Mouse (Mus musculus) naive thymus-derived CD4-positive, alpha-beta T cell, adult 2 months (primary cell): Measurements from ENCODE around the gene Chp2.

Experiments used
- DNase-seq: peaks from one replicate; pipeline ENCODE4 v3.0.0-alpha.2; 2011; ENCODE audit warnings: low read depth

Chp2 gene

DNA sequence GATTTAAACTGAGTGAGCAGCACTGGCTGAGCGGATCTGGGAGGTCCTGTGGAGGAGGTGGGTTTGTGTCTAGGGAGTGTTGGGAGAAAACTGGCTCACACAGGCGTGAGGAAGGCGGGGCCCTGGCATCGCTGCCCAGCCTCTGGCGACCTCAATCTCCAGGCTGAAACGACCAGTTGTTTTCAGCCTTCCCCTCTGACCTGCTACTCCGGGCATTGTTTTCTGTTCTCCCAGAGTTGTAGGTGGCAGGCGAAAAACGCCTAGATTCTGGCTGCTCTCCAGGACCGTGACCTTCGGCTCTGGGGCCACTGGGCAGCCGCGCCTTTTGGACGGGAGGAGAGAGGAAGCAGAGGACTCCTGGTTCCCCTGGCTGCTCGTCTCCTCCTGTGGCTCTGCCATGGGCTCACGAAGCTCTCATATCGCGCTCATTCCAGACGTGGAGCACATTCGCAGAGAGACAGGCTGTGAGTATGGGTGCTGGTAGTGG is at the start of gene Chp2:
Chp2 (plus strand) TSS at position 182 of the 487 bp plus-strand sequence.
- DNase-seq, result no peak

DNA sequence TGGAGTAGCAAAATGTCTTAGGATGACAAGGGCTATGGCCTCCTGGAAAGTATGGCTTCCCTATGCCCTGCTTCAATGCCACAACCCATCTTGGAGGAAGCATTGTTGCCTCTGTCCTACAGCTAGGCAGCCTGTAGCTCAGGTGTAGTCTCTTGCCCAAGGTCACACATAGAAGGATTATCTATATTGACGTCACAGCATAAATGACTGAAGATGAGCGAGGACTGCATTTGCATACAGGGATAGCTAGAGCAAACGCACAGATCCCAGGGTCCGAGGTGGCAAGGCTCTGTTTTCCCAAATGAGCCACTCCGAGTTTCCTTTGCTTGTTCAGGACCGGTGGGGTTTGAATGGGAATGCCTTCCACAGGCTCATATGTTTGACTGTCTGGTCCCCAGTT is 48.6 kb upstream of the Chp2 start:
- DNase-seq, result no peak

DNA sequence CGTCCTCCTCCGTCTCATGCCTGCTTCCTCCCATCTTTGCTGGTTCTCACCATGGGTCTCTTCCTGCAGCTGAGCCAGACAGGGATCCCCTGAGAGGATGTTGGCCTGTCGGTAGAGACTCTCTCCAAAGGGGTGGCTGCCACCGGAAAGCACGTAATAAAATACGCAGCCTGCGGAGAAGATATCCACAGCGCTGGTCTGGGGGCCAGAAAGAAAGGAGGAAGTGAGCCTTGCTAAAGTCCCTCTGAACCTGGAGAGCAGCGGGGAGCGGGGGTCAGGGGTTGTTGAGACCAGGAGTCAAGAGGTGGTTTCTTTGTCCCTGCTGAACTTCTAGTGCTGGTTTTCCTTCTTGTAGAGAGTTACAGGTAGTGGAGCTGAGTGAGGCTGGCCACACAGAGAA is 47.7 kb upstream of the Chp2 start:
- no peak for DNase-seq

DNA sequence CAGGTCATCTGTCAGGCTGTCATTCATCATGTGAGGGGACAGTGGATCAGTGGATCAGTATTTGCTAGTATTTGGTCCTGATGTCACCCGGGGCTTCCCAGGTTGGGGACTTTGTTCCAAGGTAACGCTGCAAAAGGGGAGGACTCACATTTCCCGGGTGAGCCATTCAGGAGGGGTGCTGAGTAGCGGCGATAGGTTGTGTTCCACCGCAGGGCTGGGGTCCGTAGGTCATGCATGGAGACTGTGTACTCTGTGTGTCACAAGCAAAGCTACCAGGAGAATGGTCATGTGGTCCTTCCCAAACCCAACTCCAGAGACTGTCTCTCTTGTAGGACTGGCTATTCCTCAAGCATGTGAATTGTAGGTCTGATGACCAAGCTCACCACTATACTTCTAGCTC is 38.6 kb upstream of the Chp2 start:
- DNase-seq, result no peak

DNA sequence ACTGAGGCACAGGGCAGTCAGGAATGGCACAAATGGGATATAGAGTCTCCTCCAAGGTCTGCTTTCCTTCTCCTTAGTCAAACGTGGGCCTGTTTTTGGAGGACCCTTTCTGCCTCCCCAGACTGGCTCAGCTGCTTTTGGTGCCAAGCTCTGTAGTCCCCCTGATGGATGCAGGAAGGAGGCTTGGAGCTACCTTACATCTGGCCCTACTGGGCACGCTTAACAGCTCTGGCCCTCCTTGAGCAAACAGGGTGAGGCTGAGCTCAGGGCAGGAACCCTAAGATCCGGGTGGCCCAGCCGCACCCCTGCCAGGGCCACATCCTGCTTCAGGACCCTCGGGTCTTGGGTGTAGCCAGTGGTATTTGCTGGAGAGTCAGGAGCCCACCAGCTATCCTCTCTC is 34.7 kb upstream of the Chp2 start:
- DNase-seq, result no peak

DNA sequence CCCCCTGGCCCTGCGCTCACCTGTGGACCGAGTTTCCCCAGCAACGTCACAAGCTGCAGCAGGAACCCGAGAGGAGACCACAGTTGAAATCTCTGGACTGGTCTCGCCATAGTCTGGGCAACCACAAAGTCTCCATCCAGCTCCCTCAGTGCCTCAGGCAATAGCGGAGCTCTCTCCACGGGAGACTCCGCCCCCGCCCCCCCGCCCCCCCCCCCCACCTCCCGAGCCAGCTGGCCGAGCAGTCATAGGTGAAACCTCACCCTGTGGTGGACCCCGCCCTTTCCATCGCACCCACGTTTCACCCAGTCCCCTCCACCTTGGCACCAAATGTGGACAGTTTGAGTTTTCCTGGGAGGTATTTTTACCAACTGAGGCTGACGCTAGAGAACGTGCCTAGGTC is 33.3 kb upstream of the Chp2 start, which contains the start of gene Ern2:
Ern2 (minus strand) TSS at position 165 of the 400 bp plus-strand sequence.
- no peak for DNase-seq

DNA sequence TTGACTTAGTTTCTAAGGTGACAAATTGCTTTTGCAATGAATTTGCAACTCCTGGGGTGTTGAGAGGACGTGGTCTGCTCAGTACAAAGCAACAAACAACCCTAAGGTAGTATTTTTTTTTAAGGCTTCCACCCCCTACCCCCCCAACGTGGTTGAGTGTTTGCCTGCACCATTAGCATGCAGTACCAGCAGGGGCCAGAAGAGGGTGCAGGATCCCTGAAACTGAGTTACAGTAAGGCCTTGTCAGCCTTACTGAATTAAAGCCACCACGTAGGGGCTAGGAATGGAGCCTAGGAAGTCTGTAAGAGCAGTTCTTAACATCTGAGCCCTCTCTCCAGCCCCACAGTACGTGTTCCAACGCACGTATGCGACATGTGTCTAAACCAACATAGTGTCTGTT is 29.8 kb upstream of the Chp2 start:
- DNase-seq, result peak; percentile 78

DNA sequence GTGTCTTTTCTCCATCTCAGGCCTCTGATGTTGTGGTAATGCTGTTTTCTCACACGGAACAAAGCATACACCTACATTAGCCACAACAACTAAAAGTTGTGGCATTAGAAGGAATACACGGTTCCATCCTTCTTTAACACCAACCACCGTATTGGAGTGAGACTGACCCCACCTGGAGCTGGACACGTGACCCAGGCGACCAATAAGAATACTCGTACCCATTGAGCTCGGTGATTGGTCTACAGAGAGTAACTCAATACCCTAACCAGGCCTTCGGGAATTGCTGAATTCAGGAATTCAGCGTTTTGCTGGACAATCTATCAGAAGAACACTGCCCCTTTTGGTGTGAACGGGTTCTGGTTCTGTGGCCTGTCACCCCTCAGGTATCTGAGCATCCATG is 28.2 kb upstream of the Chp2 start:
- no peak for DNase-seq

DNA sequence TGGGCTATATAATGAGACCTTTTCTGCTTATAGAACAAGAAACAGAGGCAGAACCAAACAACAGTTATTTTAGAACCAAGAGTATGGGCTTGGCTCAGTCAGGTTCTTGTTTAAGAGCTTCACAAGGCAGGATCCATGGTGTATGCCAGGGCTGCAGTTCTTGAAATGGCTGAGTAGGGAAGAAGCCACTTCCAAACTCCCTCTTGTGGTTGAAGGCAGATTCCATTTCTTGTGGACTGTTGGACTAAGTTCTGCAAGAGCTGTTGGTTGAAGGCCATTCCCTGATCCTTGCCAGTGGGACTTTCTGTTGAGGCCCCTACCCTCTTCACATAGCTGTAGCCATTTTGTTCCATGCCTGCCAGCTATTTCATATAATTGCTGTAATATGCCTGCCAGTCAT is 25.4 kb upstream of the Chp2 start:
- DNase-seq, result no peak

DNA sequence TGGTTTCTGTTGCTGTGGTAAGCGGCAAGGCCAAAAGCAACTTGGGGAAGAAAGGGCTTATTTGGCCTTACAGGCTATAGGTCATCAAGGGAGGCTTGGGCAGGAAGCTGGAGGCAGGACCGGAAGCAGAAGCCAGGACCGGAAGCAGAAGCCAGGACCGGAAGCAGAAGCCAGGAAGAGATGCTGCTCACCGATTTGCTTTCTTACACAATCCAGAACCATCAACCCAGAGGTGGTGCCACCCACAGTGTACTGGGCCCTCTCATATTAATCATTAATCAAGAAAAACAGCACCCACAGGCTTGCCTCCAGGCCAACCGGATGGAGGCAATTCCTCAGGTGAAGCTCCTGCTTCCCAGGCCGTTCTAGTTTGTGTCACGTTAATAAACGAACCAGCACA is 22.5 kb upstream of the Chp2 start:
- DNase-seq, result peak; percentile 3

DNA sequence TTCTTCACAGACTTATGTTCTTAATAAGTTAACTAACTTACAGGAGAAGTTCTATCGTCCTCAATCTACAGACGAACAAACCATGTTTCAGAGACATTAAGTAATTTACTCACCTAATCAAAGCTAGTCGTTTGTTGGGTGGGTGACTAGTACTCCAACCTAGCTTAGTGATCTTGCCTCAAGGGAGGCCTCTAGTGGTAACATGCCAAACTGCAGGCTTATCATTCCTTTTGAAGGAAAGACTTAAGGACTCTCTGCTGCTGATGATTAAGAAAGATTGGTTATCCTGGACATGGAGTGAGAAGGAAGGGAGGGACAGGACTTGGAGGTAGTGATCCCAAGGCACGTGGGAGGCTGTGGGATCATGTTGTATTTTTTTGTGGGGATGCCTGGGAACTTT is 22.0 kb upstream of the Chp2 start:
- DNase-seq, result peak; percentile 80

DNA sequence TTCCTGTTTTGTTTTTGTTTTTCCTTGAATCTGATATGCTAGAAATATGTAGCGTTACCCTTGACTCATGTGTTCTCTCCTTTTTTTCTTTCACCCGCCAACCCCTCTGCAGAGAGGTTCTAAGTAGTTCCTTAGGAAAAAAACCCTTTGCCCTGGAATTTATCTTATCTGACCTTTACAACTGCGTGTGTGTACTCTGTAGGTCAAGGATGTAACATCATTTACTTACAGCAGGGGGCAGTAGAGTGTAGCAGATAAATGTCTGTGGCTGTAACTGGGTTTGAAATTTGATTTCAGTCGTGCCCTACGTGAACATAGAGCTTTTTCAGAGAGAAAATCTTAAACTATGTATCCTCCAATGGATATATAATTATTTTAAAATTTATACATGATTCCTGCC is 20.0 kb upstream of the Chp2 start:
- peak; percentile 51 for DNase-seq

DNA sequence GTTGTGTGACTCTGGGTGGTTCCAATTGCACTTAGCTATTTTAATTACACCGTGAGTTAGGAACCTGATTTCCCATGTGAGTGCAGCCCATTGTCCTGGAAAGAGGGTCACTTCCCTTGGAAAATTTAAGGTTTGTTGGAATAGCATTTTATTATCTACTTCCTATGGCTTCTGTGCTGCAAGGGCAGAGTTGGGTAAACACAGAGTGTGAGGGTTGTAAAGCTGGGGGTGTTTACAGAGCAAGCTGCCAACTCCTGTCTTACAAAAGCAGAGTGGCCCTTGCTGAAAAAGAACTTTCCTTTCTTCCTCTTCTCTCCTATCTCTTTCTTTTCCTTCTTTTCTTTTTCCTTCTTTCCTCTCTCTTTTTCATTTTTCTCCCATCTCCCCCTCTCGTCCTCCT is 15.4 kb upstream of the Chp2 start:
- no peak for DNase-seq

DNA sequence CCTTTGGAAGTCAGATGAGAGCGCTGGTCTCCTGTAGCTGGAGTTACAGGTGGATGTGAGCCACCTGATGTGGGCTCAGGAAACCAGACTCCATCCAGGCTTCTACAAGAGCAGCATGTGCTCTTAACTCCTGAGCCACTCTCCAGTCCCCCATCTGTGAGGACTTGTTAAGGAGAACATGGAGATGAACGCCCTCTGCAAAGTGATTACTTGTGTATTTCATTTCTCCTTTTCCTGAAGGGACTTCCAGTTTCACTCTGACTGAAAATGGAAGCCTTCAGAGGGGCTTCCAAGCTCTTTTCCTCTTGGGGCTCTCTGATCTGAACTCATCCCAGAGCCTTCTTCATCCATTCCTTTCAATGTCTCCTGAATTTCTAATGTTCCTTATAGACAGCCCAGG is 13.2 kb upstream of the Chp2 start:
- DNase-seq, result no peak

DNA sequence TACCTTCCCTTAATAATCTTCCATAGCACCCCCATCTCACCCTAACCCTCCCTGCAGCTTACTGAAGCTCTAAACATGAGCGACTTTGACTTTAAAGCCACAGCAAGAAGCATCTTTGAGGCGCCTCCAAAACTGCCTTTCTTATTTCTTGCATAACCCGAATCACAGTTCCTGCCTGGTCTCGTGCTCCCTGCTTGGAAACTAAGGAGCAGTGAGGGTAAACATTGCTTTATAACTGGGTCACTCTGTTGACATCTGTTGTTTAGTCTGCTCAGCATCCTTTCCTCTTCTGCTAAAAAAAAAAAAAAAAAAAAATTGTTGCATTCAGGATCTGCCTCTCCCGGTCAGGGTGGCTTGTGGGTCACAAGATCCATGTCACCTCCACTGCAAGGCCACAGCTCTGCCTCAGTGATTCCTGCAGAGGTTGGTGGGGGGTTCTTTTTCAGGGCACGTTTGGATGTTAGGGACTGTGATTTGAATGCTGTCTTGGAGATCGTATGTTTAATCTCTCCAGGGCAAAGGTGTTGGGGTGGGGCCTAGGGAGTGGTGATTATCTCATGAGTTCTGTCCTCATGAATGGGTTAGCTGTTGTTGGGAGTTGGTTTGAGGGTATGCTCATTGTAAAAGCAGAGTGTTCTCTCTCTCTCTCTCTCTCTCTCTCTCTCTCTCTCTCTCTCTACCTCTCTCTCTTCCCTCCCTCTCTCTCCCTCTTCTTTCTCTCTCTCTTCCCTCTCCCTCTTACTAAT is 10.8 kb upstream of the Chp2 start:
- DNase-seq, result no peak

DNA sequence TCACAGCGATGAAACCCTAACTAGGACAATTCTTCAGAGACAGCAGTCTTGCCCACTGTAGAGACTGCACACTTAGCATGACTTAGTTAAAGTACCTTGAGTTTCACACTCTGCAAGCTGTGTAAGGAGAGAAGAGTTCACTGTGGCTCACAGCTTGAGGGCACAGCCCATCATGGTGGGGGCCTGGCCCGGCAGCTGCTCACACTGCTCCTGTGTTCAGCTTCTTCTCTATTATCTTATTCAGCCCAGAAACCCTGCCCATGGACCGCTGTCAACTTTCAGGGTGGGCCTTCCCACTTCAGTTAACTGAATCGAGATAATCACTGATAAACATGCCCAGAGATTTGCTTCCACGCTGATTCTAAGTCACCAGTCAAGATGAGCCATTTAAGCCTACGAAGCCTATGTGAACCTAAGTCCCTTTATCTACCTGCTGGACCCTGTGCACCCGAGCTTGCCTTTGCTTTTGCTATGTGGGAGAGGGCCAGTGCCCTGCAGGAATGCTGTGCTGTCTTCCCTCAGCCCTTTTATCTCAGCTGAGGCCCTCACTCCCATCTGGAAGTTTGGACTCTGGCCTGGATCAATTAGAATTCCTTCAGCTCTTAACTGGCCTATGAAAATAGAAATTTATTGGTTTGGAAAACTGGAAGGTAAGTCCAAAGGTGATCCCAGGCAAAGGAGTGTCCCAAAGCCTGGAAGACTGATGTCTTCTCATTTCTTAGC is 6.9 kb downstream of the Chp2 start:
- no peak for DNase-seq

DNA sequence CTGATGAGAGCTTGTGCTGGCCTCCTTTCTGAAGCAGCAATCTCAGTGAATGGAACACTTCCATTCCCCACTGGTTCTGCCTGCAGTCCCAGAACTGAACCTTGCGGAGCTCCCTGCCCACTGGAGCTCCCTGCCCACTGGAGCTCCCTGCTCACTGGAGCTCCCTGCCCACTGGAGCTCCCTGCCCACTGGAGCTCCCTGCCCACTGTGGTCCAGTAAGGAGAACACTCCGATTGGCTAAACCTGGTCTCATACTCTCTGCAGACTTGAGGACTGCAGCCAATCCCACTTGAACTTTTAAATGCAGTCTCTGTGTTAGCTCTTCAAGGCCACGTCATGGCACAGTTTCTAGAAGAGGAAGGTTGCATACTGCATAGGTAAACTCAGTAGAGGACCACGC is 7.4 kb downstream of the Chp2 start:
- DNase-seq, result no peak

DNA sequence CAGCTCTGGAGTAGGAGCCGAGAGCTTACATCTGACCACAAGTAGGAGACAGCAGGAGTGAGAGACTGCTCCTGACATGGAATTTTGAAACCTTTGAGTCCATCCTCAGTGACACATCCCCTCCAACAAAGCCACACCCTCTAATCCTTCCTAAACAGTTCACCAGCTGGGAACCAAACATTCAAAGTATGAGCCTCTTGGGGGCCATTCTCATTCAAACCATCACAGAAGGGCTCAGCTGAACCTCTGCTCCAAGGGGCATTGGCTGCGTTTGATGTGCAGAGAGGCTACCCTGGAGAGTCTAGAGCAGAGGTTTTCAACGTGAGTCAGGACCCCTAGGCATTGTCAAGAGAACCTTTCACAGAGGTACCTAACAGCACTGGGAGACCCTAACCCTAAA is 10.0 kb downstream of the Chp2 start:
- DNase-seq, result no peak

DNA sequence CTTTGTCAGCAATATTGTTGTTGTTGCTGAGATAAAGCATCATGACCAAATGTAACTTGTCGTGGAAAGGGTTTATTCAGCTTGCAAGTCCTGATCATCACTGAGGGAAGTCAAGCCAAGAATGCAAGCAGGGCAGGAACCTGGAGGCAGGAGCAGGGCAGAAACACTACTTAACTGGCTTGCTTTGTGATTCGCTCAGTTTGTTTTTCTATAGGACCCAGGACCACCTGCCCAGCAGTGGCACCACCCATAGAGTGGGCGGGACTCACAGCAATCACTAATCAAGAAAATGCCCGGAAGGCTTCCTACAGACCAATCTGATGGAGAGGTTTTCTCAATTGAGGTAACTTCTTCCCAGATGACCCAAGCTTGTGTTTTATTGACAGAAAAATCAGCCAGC is 10.6 kb downstream of the Chp2 start:
- no peak for DNase-seq

DNA sequence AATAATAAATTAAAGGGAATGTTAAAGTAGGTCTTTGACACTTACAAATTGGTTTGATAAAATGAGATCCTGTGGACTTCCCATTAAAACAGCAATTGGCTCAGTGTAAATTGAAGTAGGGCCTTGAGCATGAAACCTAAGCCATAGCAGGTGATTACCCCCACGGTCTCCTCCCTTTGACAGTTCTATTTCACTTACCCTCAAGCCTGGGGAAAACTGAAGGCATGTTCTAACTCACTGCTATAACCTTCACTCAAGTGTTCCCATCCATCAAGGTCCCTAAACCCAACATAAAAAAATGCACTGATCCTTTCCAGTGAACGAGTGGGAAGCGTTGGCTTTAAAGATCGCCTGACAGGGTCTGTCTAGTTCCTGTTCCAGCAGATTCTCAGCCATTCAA is 11.6 kb downstream of the Chp2 start:
- no peak for DNase-seq

DNA sequence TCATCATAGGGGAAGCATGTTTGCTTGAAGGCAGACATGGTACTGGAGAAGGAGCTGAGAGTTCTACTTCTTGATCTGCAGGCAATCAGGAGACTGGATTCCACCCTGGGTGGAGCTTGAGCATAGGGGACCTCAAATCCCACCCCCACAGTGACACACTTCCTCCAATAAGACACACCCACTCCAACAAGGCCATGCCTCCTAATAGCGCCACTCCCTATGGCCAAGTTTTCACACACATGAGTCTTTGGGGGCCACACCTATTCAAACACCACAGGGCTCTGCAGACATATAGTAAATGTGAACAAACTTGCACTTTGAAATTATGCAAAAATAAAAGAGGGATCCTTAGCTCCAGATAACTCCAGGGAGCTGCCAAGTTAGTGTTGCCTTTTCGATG is 19.6 kb downstream of the Chp2 start:
- DNase-seq, result no peak

DNA sequence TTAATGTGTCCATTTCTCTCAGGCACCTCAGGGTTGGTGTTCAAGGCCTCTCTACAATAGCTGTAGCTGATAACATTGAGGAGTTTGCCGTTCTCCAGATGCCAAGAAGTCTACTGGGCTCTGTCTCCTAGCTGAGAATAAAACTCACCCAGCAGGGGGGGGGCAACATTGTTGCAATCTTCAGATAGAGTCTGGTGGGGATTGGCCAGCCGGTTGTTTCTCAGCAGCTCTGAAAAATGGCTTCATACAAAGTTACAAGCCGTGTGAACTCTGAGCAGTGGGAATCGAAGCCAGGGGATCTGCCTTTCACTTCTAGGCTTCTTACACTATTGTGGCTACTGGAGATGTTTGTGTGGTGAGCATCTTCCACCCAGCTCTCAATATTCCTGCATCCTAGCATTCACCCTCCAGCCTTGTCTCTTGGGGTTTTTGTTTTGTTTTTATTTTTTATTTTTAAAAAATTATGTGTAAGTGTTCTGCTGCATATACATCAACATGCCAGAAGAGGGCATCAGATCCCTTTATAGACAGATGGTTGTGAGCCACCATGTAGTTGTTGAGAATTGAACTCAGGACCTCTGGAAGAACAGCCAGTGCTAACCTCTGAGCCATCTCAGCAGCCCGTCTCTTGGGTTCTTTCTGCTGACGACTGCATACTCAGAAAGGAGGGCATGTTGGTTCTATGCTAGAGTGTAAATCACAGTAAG is 21.3 kb downstream of the Chp2 start:
- no peak for DNase-seq

DNA sequence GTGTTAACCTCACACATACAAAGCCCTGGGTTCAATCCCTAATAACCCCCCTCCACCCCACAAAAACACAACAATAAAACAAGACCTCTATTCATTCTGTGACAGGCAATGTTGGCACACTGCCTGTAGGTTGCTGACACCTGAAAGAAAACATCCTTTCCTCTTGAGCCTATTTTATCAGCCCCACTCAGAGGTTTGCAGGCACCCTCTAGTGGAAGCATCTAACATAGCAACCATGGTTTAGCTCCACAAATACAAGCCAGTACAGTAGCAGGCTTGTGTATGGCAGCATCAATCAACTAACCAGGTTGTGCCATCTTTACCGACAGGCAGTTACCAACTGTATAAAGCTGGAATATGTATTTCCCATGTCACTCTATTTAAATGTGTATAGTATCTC is 23.0 kb downstream of the Chp2 start:
- DNase-seq, result peak; percentile 78
